Mouse (Mus musculus) brain, adult 2 months (tissue): ENCODE results near the gene Snx9.
A peak's percentile ranks its signal among the peaks of the same experiment; 100 is the strongest.

ENCODE experiments used
- DNase-seq: peaks from one replicate; pipeline ENCODE4 v3.0.0; 2011; ENCODE audit warnings: low read depth, low spot score

Snx9 gene

DNA sequence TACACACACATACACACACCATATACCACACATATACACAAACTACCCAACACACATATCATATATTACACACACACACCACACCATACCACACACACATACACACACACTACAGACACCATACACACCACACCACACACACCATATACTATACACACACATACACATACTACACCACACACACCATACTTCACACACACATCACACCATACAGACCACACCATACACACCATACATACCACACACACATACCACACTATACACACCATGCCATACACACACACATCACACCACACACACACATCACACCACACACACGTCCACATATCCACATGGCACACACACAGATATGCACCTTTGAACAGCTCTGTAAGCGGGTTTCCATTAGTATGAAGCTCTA, 34.3 kb upstream of the Snx9 start:
- DNase-seq: no peak

DNA sequence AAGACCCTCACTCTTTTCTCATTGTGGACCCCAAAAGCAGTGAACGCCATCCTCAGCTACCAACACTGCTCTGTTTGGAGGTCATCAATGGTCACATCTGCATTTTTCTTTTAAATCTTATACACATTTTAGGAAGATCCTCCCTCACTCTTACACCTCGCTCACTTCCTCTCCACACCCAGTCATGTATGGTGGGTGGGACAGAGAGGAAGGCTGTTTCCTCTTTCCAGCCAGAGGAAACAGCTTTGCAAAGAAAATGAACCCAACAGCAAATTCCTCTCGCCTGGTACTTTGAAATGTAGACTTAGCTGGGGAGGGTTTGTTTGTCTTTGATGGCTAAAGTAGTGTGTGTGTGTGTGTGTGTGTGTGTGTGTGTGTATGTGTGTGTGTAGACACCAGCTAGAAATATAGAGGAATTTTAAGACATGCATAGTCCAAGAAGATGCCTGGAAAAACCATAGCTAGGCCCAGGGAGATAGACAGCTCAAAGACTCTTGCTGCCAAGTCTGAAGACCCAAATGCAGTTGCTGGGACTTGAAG, 33.2 kb upstream of the Snx9 start:
- no peak for DNase-seq

DNA sequence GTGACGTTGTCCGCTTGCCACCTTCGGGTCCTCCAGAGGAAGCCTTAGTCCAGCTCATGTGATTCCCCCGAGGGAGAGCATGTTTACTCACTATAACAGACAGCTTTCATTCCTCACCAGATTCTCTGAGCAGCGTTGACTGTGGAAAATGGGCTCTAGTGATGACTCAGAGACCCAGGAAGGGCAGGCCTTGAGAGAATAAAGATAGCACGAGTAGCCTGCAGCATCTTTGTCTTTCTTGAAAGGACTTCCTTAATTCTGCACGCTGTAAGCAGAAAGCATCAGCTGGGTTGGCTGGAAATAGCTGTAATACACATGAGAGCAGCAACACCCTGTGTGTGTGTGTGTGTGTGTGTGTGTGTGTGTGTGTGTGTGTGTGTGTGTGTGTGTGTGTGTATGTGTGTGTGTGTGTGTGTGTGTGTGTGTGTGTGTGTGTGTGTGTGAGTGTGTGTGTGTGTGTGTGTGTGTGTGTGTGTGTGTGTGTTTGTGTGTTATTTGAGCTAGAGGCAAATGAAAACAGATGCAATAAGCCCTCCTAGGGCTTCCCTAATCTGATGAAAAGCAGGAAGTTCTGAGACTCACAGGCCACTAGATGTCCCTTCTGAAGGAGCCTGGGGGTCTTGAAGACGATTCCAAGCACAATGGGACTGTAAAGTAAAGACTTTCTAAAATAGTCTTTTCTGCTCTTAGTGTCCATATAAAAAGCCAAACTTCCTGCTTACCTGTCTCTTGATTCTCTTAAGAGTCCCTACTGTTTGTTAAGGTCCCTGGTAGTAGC, 27.1 kb upstream of the Snx9 start:
- peak; percentile 63 for DNase-seq

DNA sequence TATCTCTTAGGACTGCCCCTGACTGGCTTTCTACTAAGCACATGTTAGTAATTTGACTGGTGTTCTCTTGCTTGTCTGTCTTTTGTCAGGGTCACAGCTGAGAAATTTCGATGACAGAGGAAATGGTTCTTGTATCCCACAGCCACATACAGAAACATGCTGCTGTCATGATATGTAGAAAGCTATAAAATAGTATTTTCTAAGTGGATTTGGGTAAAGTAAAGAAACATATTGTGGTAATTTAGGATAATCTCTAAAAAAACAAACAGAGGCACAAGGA, 26.5 kb upstream of the Snx9 start:
- no peak for DNase-seq

DNA sequence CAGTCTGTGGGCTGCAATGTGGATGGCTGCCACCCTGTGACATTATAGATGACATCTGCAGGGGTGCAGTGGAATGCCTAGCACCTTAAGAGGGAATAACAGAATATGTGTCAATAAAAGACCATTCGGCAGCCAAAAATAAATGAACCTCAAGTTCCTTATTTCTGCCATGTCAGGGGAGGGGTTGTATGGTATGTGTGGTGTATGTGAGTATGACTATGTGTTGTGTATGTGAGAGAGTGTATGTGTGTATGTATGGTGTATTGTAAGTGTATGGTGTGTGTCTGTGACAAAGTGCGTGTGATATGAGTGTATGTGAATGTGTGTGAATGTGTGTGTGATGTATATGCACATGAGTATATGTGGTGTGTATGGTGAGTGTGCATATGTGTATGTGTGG, 23.3 kb upstream of the Snx9 start:
- no peak for DNase-seq

DNA sequence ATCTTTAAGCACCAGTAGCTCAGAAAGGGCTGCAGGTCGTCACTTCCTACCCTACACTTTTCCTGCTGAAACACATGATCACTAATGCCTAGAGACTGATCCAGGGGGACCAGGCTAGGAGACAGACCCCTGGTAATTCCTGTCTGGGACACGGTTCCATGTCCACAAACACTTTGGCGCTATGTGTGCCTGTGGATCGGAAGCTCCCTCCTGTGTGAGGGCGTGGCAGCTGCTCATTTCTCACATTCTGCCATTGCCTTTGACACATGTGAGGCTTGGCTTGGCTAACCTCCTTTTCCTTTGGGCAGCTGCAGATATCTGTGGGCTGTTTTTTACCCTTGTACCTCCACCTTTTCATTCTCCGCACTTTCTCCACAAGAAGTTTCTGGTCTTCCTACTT, 22.0 kb upstream of the Snx9 start:
- DNase-seq: no peak

DNA sequence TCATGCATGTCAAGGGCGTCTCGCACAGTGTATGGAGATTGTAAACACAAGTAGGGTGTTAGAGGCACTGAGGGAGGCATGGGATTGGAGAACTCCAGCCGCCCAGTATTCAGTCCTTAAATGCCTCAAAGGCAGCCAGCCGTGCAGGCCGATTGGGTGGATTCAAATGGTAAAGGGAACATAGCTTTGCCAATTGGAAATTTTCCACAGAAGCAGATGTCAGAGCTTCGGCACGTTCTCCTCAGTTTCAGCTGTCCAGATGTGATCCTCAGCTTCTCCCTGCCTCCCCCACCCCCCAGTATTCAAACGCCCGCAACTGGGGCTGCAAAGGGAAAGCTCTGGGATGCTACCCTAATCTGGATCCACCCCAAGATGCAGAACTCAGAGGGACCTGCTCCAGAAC, 21.3 kb upstream of the Snx9 start:
- DNase-seq: no peak

DNA sequence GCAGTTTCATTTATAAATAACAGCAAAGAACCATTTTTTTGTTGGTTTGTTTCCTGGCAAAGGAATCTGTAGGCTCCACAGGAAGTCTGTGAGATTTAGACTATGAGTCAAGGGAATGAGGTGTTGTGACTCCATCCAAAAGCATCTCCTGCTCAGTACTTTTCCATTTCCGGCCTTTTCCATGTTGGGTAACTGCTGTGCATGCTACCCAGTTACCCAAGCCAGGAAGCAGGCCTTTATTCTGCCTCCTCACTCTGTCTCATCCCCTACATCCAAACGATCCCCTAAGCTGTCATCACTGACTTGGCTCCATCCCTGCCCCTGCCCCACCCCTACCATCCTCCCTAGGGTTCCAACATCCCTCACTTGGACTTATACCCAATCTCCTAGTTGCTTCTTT, 18.6 kb upstream of the Snx9 start:
- DNase-seq: peak; percentile 80

DNA sequence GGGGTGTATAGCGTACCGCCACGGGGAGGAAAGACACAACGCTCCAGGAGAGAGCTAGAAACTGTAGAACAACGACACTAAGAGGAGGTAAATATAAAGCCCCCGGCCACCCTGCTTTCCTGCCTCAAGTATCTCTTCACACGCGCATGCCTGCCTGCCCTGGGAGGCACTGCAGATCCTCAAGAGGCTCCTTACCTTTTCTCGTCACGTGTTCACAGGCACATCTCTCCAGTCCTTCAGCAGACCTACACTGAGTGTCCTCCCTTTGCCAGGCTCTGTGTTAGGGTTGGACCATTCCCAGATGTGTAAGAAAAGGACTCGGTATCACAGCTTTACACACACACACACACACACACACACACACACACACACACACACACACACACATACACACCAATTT, 18.1 kb upstream of the Snx9 start:
- no peak for DNase-seq

DNA sequence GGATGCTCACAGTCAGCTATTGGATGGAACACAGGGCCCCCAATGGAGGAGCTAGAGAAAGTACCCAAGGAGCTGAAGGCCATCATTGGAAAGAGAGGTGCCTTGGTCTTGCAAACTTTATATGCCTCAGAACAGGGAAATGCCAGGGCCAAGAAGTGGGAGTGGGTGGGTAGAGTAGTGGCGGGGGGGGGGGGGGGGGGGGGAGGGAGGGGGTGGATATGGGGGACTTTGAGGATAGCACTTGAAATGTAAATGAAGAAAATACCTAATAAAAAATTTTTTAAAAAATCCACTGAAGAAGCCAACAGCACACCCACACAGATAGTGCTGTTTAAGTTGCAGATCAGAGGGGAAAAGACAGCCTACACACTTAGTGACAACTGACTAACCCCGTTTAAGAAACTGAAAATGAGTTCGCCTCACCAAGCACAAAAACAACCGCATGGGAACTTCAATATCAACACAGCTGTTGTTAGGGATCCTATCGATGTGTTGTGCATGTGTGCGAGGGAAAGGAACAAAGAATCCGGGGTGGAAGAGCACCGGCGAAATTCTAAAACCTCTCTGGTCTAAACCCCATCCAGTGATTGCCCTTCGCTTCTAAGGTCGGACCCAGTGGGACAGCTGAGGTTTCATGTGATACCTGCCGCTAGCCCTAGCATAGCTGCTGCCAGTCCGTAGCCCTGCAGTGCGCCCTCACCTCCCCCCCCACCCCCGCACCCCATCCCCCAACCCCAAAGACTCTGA, 13.1 kb upstream of the Snx9 start:
- DNase-seq: peak; percentile 47

DNA sequence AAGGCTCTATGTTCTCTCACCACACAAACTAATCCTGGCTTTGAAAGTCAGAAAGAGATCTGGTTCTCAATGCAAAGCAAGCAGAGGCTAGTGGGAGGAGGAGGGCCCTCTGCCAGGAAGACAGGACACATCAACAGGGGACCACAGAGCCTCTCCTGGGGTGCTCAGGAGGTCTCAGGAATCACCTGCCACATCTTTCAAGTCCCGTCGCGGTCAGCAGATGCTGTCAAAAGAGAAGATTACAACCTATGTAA, 12.6 kb upstream of the Snx9 start:
- DNase-seq: peak; percentile 20

DNA sequence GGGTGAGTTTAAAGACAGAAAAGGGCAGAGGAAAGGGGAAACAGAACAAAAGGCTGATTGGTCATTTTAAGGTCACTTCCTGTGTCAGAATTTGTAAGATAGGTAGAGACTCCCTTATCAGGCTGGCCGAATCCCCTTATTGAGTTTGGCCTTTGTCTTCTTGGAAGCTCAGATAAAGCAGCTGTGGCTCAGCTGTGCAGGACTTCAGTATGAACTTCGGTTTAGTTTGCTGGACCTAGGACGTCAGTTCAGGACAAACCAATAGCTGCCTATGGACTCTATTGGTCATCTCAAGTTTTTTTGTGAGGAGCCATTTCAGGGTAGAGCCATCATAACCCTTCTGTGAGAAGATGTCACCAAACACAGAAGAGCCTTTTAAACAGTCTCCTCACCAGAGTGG, 12.2 kb upstream of the Snx9 start:
- no peak for DNase-seq

DNA sequence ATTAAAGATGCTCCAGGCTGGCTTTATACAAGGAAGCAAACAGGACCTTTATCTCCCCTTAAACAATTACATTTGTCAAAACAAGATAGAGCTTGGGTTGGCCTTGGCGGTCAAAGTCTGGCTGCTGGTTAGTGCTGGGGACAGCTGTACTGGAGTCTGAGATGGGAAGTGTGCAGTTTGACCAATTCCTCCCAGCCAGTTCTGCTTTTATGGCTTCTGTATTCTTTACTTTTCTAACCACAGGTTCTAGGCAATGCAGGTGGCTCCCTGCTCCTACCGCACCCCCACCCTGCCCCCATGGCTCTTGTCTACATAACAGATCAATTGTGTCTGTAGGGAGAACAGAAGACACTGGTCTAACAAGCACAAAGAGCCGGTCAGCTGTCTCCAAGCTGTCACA, 11.2 kb upstream of the Snx9 start:
- DNase-seq: peak; percentile 55

DNA sequence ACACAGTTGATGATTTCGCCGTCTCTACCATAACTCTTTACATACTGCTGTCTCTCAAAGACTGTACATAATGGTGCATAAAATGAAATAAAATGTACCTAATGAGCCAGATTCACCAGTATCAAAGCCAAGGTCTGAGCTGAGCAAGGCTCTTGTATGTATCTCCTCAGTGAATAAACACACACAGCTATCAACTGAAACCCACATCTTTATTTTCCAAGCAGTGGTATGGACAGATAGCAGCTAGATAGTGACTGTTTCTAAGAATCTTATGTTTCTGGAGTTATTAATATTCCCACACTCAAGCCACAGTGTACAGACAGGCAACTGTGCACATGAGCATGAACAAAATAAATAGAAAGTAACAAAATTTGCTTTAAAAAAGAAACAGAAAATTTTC, 10.7 kb upstream of the Snx9 start:
- DNase-seq: no peak

DNA sequence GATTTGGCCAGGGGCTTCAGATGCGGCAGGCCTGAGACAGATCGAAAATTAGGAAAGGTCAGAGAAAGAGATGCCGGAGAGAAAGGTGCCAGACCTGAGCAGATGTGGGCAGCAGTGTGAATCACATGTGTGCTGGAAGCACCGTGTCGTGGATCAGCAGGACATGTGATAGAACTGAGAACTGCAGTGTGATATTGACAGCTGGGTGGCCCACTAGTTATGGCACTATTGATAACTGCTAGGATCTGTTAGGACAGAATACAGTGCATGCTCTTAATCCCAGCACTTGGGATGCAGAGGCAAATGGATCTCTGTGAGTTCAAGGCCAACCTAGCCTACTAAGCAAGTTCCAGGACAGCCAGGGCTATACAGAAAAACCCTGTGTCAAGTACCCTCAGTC, 10.3 kb upstream of the Snx9 start:
- DNase-seq: no peak

DNA sequence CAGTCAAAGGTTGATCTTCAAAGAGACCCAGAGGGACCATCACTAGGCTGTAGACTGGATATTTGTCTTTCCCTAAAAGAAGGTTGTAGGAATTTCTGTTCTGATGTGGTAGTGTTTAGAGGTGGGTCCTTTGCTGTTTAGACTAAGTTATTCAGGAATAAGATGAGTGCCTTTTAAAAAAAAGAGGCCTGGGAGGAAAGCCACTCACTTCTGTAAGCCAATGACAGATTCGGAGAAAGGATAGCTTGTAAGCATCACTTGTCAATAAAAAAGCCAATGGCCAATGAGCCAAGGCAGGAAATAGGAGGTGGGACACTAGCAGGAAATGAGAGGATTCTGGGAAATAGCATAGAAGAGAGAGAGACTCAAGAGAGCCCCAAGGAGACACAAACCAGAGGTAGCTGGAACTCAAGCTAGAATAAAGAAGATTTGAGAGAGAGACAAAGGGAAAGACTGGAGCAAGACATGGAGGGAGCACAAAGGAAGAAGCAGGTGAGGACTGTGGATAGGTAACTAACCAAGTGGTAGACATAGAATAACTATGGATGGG, 9.8 kb upstream of the Snx9 start:
- DNase-seq: peak; percentile 11

DNA sequence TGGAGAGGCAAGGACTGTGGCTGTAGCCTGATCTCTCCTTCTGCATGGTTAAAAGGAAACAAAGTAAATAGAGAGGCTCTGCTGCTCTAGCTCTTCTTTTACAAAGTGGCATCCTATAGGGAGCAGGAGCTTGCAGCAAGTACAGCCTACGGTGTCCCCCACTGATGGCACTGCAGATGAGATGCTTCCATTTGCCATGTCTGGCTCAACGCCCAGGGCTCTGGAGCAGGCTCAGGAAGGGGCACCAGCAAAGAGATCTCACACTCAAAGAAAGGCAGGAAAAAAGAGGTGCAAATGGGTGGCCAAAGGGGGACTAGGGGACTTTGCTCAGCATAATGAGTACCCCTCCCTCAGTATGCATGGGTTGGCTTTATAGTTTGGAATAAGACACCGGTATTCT, 7.0 kb upstream of the Snx9 start:
- DNase-seq: no peak

DNA sequence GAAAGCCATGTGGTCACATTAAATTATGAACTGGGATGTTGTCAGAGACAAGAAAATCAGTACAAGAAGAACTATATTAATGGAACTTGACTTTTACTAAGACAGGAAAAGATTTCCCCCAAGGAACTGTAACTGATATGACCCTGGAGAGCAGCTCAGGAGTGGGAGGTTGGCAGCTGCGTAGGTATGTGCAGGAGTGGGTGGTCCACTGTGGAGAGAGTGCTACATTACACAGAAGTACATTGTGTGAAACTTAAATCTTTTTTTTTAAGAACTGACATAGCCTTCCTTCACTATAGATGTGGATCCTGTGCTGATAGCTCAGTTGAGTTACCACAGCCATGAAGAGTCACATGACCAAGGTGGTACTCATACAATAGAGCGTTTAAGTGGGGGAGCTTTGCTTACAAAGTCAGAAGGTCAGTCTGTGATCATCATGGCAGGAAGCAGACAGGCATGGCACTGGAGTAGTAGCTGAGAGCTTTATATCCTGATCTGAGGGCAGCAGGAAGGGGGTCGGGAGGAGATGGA, 6.3 kb upstream of the Snx9 start:
- no peak for DNase-seq

DNA sequence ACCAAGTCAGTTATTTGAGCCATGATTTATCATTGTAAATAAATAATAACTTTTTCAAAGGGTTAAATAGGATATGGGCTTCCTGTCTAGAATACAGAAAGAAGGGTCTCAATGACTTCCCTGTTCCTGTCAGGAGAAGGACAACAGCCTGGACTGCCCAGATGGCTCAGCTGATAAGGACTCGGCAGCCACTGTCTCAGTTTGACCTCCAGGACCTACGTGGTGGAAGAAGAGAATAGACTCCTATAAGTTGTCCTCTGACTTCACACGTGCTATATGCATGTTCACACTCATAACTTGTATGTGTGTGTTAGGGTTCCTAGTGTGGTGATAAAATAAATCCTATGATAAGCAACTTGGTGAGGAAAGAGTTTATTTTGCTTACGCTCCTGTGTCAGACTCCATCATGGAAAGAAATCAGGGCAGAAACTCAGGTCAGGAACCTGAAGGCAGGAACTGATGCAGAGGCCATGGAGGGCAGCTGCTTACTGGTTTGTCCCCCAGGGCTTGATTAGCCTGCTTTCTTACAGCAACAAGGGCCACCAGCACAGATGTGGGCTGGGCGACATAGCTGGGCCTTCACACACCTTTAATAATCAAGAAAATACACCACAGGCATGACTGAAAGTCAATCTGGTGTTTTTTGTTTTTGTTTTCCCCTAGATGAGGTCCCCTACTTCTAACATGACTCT, 1.4 kb upstream of the Snx9 start:
- no peak for DNase-seq

DNA sequence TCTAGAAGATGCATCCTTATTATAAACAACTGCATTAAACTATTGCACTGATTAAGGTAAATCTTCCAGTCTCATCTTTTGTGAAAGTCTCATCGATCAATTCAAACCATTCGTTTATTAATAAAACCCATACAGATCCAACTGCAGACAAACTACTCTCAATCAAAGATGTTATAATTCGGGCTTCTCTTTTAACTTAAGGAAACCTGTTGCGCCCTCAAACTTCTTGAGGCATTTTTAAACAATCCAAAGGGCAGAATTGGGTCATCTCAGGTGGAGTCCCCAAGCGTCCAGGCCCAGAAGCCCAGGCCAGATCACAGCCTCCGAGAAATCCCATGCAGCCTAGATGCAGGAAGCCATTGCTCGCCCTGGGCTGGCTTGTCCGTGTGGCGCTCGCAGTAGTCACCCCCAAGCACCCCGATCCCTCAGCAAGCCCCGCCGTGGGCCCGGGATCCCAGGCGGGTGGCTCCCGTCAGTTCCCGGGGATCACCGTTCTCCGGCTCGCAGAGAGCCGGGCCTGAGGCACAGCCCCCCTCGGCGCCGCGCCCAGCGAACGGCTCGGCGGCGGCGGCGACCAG, 490 bp upstream of the Snx9 start:
- DNase-seq: peak; percentile 64

DNA sequence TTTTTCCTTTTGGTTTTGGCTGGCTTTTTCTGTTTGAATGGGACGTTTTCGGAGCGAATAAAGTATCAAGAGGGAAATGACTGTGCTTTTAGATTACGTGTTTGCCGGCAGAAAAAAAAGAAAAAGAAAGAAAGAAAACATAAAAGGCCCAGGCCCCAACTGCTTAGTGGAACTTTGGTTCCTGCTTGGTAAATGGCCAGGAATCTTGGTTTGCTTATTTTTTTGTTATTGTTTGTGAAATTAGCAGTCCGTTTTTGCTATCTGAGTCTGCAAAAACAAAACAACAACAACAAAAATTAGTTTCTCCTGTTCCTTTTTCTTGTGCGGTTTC, 779 bp downstream of the Snx9 start:
- DNase-seq: no peak

DNA sequence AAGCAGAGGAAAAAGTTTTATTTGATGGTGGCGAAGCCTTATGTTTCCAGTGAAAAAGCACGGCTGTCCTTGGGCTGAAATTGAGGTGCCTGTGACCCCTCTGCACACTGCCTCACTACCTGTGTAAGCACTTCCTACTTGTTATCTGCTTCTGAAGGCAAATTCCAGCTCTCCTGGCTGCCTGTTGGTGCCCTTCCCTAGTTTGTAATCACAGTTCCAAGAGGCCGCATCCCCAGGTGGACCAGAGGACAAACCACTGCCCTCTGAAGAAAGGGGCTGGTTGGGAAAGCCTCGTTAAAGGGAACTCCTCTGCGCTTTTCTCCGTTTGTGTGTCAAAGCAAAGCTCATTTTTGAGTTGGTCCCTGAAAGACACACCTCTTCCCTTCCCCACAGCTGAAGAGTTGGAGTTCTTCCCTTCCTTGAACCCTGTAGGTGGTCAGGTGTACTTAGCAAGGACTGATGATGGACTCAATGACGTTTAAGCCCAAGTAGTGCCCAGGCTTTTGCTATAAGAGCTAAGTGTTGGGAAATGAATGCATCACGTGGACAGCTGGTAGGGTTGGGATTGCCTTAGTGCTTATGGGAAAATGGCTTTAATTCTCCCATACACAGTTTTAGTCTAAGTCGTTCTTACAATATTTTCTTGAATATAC, 2.0 kb downstream of the Snx9 start:
- no peak for DNase-seq
